Mouse (Mus musculus) layer of hippocampus, adult 2 months (tissue): ENCODE results near the gene Kcng1. TPM values are rescaled to one million over a fixed set of nuclear protein-coding genes. Genes with fewer than 3 reads are reported as not detected.

ENCODE experiments used
- DNase-seq, 2 experiments: peaks; one replicate each; pipeline ENCODE4 v3.0.0; 2022; ENCODE audit warnings: low spot score in 2 of 2
- H3K27ac ChIP-seq: fragments of 200-600 bp; 2 replicates; pipeline ENCODE4 v1.8.1; 2022
- H3K4me3 ChIP-seq: fragments of 200-600 bp; 2 replicates; pipeline ENCODE4 v1.8.1; 2022; ENCODE audit warnings: mild to moderate bottlenecking
- CTCF ChIP-seq: fragments of 200-600 bp; conservative IDR thresholded peaks from 2 replicates; pipeline ENCODE4 v1.8.1; 2022; ENCODE audit warnings: antibody characterized with exemption, mild to moderate bottlenecking, moderate library complexity
- total RNA-seq, 2 experiments: library from RNA; stranded (reverse); gene quantifications; 2 replicates each; pipeline ENCODE4 v1.2.3; 2021

Kcng1 gene
- total RNA-seq, 2 experiments from 2014 or later = 37.9 to 39.8 TPM

GRCm38 (mm10) chr2:168289851-168290250 is 8.3 kb upstream of the Kcng1 start:
- Histone ChIP-seq H3K27ac (no peak overlapping the region), H3K4me3 (no peak overlapping the region)
- no peak for DNase-seq
- no peak for TF ChIP-seq CTCF

GRCm38 (mm10) chr2:168289016-168289415 is 7.5 kb upstream of the Kcng1 start:
- no peak overlapping the region for H3K4me3 ChIP-seq
- TF ChIP-seq CTCF = no peak
- no peak for DNase-seq

GRCm38 (mm10) chr2:168286987-168287386 is 5.5 kb upstream of the Kcng1 start:
- Histone ChIP-seq H3K27ac (no peak overlapping the region), H3K4me3 (no peak overlapping the region)
- no peak for TF ChIP-seq CTCF
- DNase-seq = no peak

More at GRCm38 (mm10) chr2:168289016-168289415, 7.5 kb upstream of the Kcng1 start:
- H3K27ac ChIP-seq = no peak overlapping the region

DNA sequence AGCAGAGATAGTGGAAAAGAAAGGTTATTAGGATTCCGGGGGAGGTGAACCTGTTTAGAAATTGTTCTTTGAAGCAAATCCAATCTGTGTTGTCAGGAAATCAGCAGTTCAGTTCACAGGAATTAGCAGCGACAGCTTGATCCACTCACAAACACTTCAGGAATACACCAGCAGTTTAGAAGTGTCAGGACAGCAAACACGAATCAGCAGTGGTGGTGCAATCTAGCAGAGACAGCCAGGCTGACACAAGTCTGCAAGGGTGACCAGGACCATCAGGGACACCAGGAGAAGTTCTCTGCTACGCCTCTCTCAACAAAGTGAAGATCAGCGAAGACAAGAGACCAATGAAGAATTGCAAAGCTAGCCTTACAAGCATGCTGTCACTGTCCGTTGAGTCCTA is 3.6 kb upstream of the Kcng1 start:
- DNase-seq = no peak
- no peak for TF ChIP-seq CTCF
- Histone ChIP-seq H3K27ac (no peak overlapping the region), H3K4me3 (no peak overlapping the region)

DNA sequence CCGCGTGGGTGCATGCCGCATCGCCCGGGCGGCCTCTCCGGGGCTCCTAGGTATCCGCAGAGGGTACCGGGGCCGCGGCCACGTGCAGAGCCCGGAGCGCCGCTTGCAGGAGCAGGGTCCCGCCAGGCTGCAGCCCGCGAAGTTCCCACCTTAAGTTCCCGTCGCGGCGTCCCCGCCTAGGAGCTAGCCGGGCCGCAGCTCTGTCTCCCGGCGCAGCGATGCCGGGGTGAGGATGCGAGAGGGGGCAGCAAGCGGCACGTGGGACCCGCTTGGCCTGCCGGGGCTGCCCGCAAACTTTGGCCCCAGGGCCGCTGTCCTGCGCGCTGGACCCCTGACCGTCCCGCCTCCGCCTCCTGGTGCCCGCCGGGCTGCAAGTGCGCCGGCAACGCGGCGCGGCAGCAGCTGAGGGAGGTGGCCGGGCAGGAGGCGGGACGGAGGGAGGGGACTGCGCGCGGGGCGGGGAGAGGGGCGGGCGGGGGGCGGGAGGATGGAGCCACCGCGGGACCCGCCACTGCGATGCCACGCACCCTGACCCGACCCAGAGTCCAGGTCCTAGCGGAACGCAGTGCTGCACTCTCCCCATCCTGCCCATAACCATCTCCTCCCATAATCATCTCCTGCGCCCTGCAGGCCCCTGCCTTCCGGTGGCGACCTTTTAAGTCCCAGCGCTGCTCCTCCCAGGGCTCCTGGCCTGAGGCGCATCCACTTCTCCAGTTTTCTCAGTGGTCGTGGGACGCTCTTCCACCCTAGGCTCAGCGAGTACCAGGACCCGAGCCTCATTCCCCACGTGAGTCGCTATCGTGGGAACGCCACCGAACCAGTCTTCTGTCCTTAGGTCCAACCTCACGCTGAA is 581 bp downstream of the Kcng1 start:
- H3K4me3 ChIP-seq = peak overlapping the region; percentile 72
- H3K27ac ChIP-seq = peak overlapping the region; percentile 85
- TF ChIP-seq CTCF = 0 out of 2 replicates have a peak, but pooled peaks have one; percentile 9
- DNase-seq = peak in 1 of 2 experiments; percentile 66

- DNase-seq = peak; percentile 64 to 86
- Histone ChIP-seq H3K4me3 (no peak overlapping the region), H3K27ac (0 out of 2 replicates have a peak overlapping the region, but pooled peaks have one; percentile 28)
- TF ChIP-seq CTCF = peak; percentile 93
Measured at GRCm38 (mm10) chr2:168274374-168274935, 7.1 kb downstream of the Kcng1 start.

- DNase-seq = no peak
Measured at GRCm38 (mm10) chr2:168273387-168273786, 8.1 kb downstream of the Kcng1 start.

GRCm38 (mm10) chr2:168268033-168268432 is 13.5 kb downstream of the Kcng1 start:
- peak; percentile 75 for TF ChIP-seq CTCF
- Histone ChIP-seq H3K4me3 (no peak overlapping the region), H3K27ac (no peak overlapping the region)
- DNase-seq = peak in 1 of 2 experiments; percentile 46

More at GRCm38 (mm10) chr2:168273387-168273786, 8.1 kb downstream of the Kcng1 start:
- TF ChIP-seq CTCF = peak; percentile 15; the same call in 1 of the 2 replicates
- Histone ChIP-seq H3K27ac (no peak overlapping the region), H3K4me3 (peak overlapping the region; percentile 13; the same call in 1 of the 2 replicates)

GRCm38 (mm10) chr2:168260900-168261299 is 20.6 kb downstream of the Kcng1 start:
- no peak for TF ChIP-seq CTCF
- peak; percentile 64 to 71 for DNase-seq

GRCm38 (mm10) chr2:168260124-168260523 is 21.4 kb downstream of the Kcng1 start:
- DNase-seq = no peak
- no peak for TF ChIP-seq CTCF
- peak overlapping the region; percentile 76; the same call in 1 of the 2 replicates for H3K27ac ChIP-seq
- no peak overlapping the region for H3K4me3 ChIP-seq

More at GRCm38 (mm10) chr2:168260900-168261299, 20.6 kb downstream of the Kcng1 start:
- Histone ChIP-seq H3K4me3 (no peak overlapping the region), H3K27ac (peak overlapping the region; percentile 76)

- no peak overlapping the region for H3K4me3 ChIP-seq
- no peak overlapping the region for H3K27ac ChIP-seq
- no peak for DNase-seq
- no peak for TF ChIP-seq CTCF
Measured at GRCm38 (mm10) chr2:168259046-168259445, 22.5 kb downstream of the Kcng1 start.

DNA sequence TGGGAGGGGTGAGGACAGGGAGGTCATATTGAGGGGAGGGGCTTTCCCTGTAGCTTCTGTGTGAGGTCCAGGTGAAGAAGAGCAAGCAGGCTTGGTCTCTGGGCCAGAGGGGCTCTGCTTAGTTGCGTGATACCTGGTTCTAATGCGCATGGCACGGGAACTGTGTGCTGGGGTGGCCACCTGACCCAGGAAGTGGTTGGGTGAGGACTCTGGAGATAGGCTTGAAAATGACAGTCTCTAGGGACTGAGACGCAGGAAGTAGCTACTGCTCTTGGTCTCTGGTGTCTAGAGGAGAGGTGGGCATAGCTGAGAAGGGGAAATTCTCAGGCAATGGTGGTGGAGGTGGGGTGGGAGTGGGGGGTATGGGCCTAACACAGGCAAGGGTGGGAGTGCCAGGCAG is 24.3 kb downstream of the Kcng1 start:
- no peak overlapping the region for H3K27ac ChIP-seq
- H3K4me3 ChIP-seq = no peak overlapping the region
- no peak for DNase-seq
- no peak for TF ChIP-seq CTCF

DNA sequence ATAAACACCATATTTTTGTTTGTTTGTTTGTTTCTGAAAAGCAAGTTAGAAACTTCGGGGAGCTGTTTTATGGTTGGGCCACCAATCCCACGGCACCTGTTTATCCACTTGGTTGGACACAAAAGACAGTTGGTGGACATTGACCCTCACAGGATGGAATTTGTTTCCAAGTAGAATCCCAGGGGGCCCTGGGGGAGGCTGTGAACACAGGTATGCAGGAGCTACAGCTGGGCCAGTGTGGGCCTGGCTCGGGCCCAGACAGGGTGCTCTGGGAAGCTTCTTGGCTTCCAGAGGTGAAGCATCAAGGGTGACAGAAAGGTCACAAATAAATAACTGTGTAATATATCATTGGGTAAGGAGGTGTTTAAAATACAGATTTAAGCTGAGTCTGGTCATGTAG is 25.0 kb downstream of the Kcng1 start:
- no peak for TF ChIP-seq CTCF
- no peak overlapping the region for H3K27ac ChIP-seq
- H3K4me3 ChIP-seq = no peak overlapping the region
- no peak for DNase-seq
